In genomic region chr10:12841497-12841896, GRCm38 (mm10) we compare ENCODE assay signal across 16 mouse cellular contexts. TPM values are rescaled to one million over a fixed set of nuclear protein-coding genes. Genes with fewer than 3 reads are reported as not detected.
DNase-seq lines count a peak whose midpoint lies in the region; ATAC-seq lines count a peak whose summit lies in the region.
"Had no signal": no experiment of that assay in that cellular context is flagged by ENCODE, and none has a peak within 500 bp of the region (broad histone marks: within the 10 kb centered on the region; RNA-seq: fewer than 3 reads in every experiment).

No protein-coding gene starts in this region.

- H3K27ac ChIP-seq in hindbrain, embryonic 13.5 days: no peak overlapping the region
- H3K27ac ChIP-seq in hindbrain, embryonic 16.5 days (ENCODE audit: low read depth, low read length): no peak overlapping the region
- H3K27ac ChIP-seq: forebrain, embryonic 10.5 days; limb, embryonic 10.5 days had no signal

- no peaks in the 10 kb centered on the region for H3K4me1 ChIP-seq in hindbrain, embryonic 13.5 days (replicated peaks)
- no peaks in the 10 kb centered on the region for H3K4me1 ChIP-seq in hindbrain, embryonic 16.5 days (ENCODE audit: control insufficient read depth, insufficient read depth, low read depth, low read length)

- DNase-seq in thymus, postnatal 4 days: peak; percentile 27
- no peak for DNase-seq in urinary bladder, postnatal 25 days (ENCODE audit: low spot score)
- no peak for DNase-seq in yolk sac, embryonic 10.5 days (ENCODE audit: low spot score)
- DNase-seq: adrenal gland, adult 2 months; cerebellum, postnatal 10 days; kidney, adult 2 months; kidney, postnatal 25 days; lung, adult 18-20 months; lung, postnatal 14 days; right cerebral cortex, postnatal 25 days had no signal

- H3K36me3 ChIP-seq in hindbrain, embryonic 13.5 days: no peaks in the 10 kb centered on the region
- no peaks in the 10 kb centered on the region for H3K36me3 ChIP-seq in hindbrain, embryonic 16.5 days (ENCODE audit: control insufficient read depth, insufficient read depth, low read length)

- ATAC-seq in hindbrain, embryonic 13.5 days (ENCODE audit: low FRiP score): 0 out of 2 replicates have a peak, but pooled peaks have one; percentile 49
- no peak for ATAC-seq in hindbrain, embryonic 16.5 days
- ATAC-seq in activated CD4-positive, CD25-positive, alpha-beta regulatory T cell, adult 4 months: peak; percentile 48
- ATAC-seq in megakaryocyte progenitor cell, adult 5-6 weeks (replicated peaks; ENCODE audit: poor library complexity): peak; percentile 47

- 74% methylated on average over 5 of the region's 5 CpGs for WGBS in hindbrain, embryonic 13.5 days
- 69% methylated on average over 5 of the region's 5 CpGs for WGBS in hindbrain, embryonic 16.5 days

- H3K9me3 ChIP-seq in hindbrain, embryonic 13.5 days: no peaks in the 10 kb centered on the region
- no peaks in the 10 kb centered on the region for H3K9me3 ChIP-seq in hindbrain, embryonic 16.5 days (ENCODE audit: control insufficient read depth, low read length)
- H3K9me3 ChIP-seq: forebrain, embryonic 10.5 days; limb, embryonic 10.5 days had no signal

- H3K4me2 ChIP-seq in hindbrain, embryonic 13.5 days: no peak overlapping the region
- H3K4me2 ChIP-seq in hindbrain, embryonic 16.5 days (ENCODE audit: low read length): no peak overlapping the region

- H3K27me3 ChIP-seq in hindbrain, embryonic 13.5 days: no peaks in the 10 kb centered on the region
- H3K27me3 ChIP-seq in hindbrain, embryonic 16.5 days (replicated peaks; ENCODE audit: control insufficient read depth, insufficient read depth, low read length): no peaks in the 10 kb centered on the region

- no peak overlapping the region for H3K9ac ChIP-seq in hindbrain, embryonic 13.5 days
- no peak overlapping the region for H3K9ac ChIP-seq in hindbrain, embryonic 16.5 days (ENCODE audit: low read depth, low read length)

- no peak overlapping the region for H3K4me3 ChIP-seq in hindbrain, embryonic 13.5 days
- no peak overlapping the region for H3K4me3 ChIP-seq in hindbrain, embryonic 16.5 days (ENCODE audit: low read length)
- H3K4me3 ChIP-seq: forebrain, embryonic 10.5 days; limb, embryonic 10.5 days had no signal

RNA-seq across cellular contexts. Expression of gene Utrn, which starts 27.7 kb away (rescaled TPM):
- polyA plus RNA-seq in hindbrain, embryonic 13.5 days (2015; fragmentation: Nextera tagmentation; extraction: Ambion mirVana): 30.1 and 31.4 TPM in 2 replicates
- polyA plus RNA-seq in hindbrain, embryonic 16.5 days (2015; fragmentation: Nextera tagmentation; extraction: Ambion mirVana): 25.4 and 25.7 TPM in 2 replicates
- 100 to 1,000 TPM; 255 to 319 TPM for polyA plus RNA-seq in activated CD4-positive, CD25-positive, alpha-beta regulatory T cell, adult 4 months (2017; shearing (Covaris generic))
- 25.6 and 28.2 TPM in 2 replicates for total RNA-seq in megakaryocyte progenitor cell, adult 5-6 weeks (2015)
- total RNA-seq in megakaryocyte progenitor cell, adult 5-6 weeks (2017): 17.2 and 24.2 TPM in 2 replicates
